Mouse (Mus musculus) kidney, postnatal 36 days (tissue): ENCODE data around the gene Gm20823.
"Not testable (repeated sequence)": the region's sequence is repeated elsewhere in the genome, so short reads cannot be mapped to it uniquely, and the experiment has no call there.

Experiments
- DNase-seq, 2 experiments: peaks; one replicate each; pipeline ENCODE4 v3.0.0; 2021 to 2022; ENCODE audit warnings: mixed read lengths in 2 of 2

The Gm20823 gene

DNA sequence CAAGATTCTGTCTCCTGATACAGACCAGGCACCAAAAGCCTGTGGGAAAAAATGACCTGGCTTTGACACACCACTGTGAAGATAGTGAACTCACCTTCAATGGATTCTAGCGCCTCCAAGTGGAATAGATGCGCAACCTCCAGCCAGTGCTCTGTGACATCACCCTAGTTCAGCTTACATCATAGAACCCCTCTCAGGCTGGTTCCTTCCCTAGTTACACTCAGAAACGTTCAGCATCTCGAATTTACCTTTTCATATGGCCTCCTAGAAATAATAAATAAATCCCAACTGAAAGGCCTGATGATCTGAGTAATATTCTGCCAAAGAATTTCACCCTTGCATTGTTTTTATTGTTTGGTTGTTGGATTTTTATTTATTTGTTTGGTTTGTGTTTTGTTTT, at the start of gene Gm20823:
Gm20823 (minus strand) TSS at position 101 of the 400 bp plus-strand sequence.
- not testable (repeated sequence) for DNase-seq
